Mouse (Mus musculus) midbrain, embryonic 10.5 days (tissue): Measurements from ENCODE around the gene Elf5. TPM values are rescaled to one million over a fixed set of nuclear protein-coding genes. Genes with fewer than 3 reads are reported as not detected.
A peak's percentile ranks its signal among the peaks of the same experiment; 100 is the strongest.

Source experiments
- DNase-seq: peaks from one replicate; pipeline ENCODE4 v3.0.0-alpha.2; 2017; ENCODE audit warnings: low spot score
- H3K27ac ChIP-seq: fragments of 300-500 bp; sonication (generic); replicated peaks from 2 replicates; pipeline ENCODE4 v1.5.1; 2016; ENCODE audit warnings: mild to moderate bottlenecking
- H3K27me3 ChIP-seq: fragments of 300-500 bp; sonication (generic); 2 replicates; pipeline ENCODE4 v1.6.1; 2016; ENCODE audit warnings: low read depth, mild to moderate bottlenecking; ENCODE audit not compliant: poor library complexity, severe bottlenecking
- H3K36me3 ChIP-seq: fragments of 300-500 bp; sonication (generic); 2 replicates; pipeline ENCODE4 v1.6.1; 2016; ENCODE audit warnings: mild to moderate bottlenecking, moderate library complexity
- H3K4me1 ChIP-seq: fragments of 300-500 bp; sonication (generic); 2 replicates; pipeline ENCODE4 v1.6.1; 2016
- H3K4me3 ChIP-seq: fragments of 300-500 bp; sonication (generic); 2 replicates; pipeline ENCODE4 v1.5.1; 2016; ENCODE audit warnings: mild to moderate bottlenecking, moderate library complexity
- H3K9me3 ChIP-seq: fragments of 300-500 bp; sonication (generic); replicated peaks from 2 replicates; pipeline ENCODE4 v1.6.1; 2016; ENCODE audit warnings: mild to moderate bottlenecking
- WGBS: fragments of 180-500 bp; shearing (Covaris S2); methylation state at CpG from one replicate; pipeline ENCODE4 v1.1.7; 2016; 5-methylcytosine and 5-hydroxymethylcytosine counted together
- polyA plus RNA-seq: library from polyadenylated mRNA; unstranded; fragments of >200 nt; fragmentation: Nextera tagmentation; extraction: Ambion mirVana; gene quantifications from 2 replicates; pipeline ENCODE4 v1.2.1, GENCODE M21; 2016

Elf5 gene
- polyA plus RNA-seq, 1 experiment from 2014 or later, result not detected

DNA sequence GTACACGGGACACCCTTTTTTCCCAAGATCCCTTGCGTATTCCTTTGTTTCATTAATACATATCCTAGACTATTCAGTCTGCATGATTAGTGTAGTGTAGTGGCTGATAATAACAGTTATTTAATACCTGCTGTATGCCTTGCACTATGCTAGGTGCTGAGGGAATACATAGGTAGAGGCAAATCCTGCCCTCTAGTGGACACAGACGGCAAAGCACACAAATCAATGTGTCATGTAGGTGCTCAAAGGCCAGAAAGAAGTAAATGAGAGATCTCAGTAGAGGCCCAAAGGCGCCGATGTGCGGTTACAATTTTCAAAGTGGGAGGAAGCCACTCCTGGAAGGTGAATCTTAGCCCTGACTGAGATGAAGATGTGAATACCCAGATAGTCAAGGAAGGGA is 34.3 kb downstream of the Elf5 start:
- Histone ChIP-seq H3K4me3 (no peak overlapping the region), H3K27me3 (0 out of 2 replicates have a peak, but pooled peaks cover 6% of the 10 kb centered on the region), H3K4me1 (peaks cover 10% of the 10 kb centered on the region), H3K36me3 (no peaks in the 10 kb centered on the region), H3K27ac (no peak overlapping the region), H3K9me3 (no peaks in the 10 kb centered on the region)
- 68% methylated on average over 6 of the region's 6 CpGs for WGBS
- peak; percentile 42 for DNase-seq

DNA sequence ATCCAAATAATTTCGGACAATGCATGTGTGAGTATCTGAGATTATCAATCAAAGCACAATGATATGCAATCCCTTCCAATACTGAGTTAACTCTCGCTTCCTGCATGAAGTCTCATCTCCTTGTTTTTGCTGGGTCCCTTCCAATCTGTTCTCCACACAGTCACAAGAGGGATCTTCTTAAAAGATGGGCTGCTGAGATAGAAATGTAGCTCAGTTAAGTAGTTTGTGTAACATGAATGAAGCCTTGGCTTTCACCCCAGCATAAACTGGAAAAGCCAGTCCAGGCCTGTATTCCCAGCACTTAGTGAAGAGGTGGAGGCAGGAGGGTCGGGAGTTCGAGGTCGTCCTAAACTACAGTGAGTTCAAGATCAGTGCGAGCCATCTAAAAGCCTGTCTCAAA is 34.8 kb downstream of the Elf5 start:
- H3K4me3 ChIP-seq, result no peak overlapping the region
- H3K4me1 ChIP-seq, result peaks cover 10% of the 10 kb centered on the region
- 91% methylated on average over 6 of the region's 6 CpGs for WGBS
- no peak overlapping the region for H3K27ac ChIP-seq
- H3K27me3 ChIP-seq, result 0 out of 2 replicates have a peak, but pooled peaks cover 6% of the 10 kb centered on the region
- no peaks in the 10 kb centered on the region for H3K9me3 ChIP-seq
- H3K36me3 ChIP-seq, result no peaks in the 10 kb centered on the region
- no peak for DNase-seq

DNA sequence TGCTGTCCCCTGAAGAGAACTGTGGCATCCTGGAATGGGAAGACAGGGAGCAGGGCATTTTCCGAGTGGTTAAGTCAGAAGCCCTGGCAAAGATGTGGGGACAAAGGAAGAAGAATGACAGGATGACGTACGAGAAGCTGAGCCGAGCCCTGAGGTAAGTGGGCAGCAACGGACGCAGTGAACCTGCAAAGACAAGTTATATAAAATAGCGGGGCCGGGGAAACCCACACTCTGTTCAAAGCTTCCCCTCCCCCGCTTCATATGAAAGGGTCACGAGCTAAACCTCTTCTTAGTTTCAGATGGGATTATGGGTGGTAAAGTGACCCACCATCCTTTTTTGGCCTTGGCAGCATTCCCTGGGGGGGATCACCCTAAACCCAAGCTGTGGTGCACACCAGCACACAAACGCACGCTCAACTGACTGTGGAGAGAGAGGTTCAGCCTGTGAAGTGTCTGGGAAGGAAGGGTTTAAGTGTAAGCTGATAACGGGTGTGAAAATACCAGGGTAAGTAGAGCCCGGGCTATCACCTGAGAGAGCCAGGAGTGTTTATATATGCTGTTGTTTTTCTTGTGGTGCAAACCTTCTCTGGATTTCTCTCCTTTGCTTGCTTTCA is 37.6 kb downstream of the Elf5 start:
- peaks cover 10% of the 10 kb centered on the region for H3K4me1 ChIP-seq
- WGBS, result 80% methylated on average over 14 of the region's 14 CpGs
- H3K36me3 ChIP-seq, result peaks cover 16% of the 10 kb centered on the region
- H3K27ac ChIP-seq, result no peak overlapping the region
- DNase-seq, result no peak
- 0 out of 2 replicates have a peak, but pooled peaks cover 6% of the 10 kb centered on the region for H3K27me3 ChIP-seq
- no peaks in the 10 kb centered on the region for H3K9me3 ChIP-seq
- no peak overlapping the region for H3K4me3 ChIP-seq

DNA sequence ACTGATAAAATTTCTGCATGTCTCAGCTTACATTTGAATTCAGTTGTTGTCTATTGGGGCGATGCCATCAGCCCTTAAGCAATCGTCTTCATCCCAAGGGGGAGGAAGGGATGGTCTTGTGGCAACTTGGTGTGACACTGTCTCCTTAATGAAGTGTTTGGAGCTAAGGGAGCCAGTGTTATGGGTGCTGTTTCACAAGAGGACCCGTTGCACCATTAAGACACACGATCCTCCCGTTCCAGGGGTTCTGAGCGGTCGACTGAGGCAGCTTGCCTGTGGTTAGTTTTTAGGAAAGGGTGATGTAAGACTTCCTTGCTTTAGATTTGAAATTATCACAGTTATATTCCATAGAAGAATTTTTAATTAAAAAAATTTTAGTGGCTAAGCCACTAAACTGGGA is 38.3 kb downstream of the Elf5 start:
- Histone ChIP-seq H3K27me3 (0 out of 2 replicates have a peak, but pooled peaks cover 6% of the 10 kb centered on the region), H3K27ac (no peak overlapping the region), H3K4me3 (no peak overlapping the region), H3K9me3 (no peaks in the 10 kb centered on the region), H3K4me1 (peaks cover 8% of the 10 kb centered on the region), H3K36me3 (peaks cover 24% of the 10 kb centered on the region)
- 90% methylated on average over 7 of the region's 7 CpGs for WGBS
- DNase-seq, result no peak

DNA sequence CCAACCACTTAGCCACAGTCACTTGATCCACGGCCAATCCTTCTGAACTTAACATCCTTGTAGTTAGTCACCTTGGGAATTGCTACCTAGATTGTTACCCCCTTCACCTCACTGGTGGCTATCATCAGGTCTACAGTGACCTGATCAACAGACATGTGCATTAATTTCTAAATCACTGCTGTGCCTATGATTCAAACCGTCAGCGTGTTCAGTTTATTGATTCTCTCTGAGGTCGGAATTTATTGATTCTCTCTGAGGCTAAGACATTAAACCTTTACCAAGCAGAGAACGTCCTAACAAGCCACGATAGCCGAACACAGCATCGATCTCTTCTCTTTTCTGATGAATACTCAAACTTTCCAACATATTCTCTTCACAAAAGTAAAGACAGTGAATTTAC is 38.8 kb downstream of the Elf5 start:
- Histone ChIP-seq H3K4me1 (peaks cover 7% of the 10 kb centered on the region), H3K4me3 (no peak overlapping the region), H3K27me3 (0 out of 2 replicates have a peak, but pooled peaks cover 6% of the 10 kb centered on the region), H3K36me3 (peaks cover 29% of the 10 kb centered on the region), H3K27ac (no peak overlapping the region), H3K9me3 (no peaks in the 10 kb centered on the region)
- no peak for DNase-seq
- 93% methylated on average over 8 of the region's 8 CpGs for WGBS

DNA sequence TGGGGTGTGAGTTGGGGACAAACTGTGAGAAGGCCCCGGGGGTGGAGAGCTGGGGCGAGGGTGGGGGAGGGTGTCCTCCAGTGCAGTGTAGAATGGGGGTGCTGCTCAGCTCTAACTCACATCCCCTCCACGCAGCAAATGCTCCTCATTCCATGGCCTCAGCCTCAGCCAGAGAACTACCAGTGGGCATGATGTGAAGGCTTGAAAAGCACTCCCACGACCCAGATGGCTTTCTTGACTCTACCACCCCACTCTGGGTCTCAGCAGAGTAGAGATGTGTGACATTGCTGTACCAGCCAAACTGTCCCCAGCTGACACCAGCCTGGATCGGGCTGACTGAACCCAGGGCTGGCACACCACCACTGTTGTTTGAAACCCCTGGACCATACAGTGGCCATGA is 41.1 kb downstream of the Elf5 start:
- no peak for DNase-seq
- no peaks in the 10 kb centered on the region for H3K9me3 ChIP-seq
- peaks cover 46% of the 10 kb centered on the region for H3K36me3 ChIP-seq
- no peak overlapping the region for H3K4me3 ChIP-seq
- H3K27me3 ChIP-seq, result no peaks in the 10 kb centered on the region
- 89% methylated on average over 5 of the region's 5 CpGs for WGBS
- no peak overlapping the region for H3K27ac ChIP-seq
- H3K4me1 ChIP-seq, result peaks cover 7% of the 10 kb centered on the region

DNA sequence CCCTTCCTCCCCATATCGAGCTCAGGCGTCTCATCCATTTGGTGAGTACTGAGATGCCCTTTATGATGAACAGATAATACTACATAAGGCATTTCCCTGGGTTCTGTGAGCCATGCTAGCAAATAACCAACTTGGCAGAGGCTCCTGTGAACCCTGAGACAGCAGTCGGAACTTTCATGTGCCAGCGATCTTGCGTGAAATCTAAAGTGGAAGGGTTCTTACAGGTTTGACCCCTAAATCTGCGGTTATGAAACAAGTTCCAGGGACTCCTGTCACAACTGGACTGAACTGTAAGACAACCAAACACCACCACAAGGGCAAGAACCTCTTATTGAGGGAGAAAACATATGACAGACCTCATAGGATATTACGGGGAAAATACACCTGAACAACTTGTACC is 44.3 kb downstream of the Elf5 start:
- peaks cover 78% of the 10 kb centered on the region for H3K36me3 ChIP-seq
- no peak overlapping the region for H3K27ac ChIP-seq
- no peaks in the 10 kb centered on the region for H3K9me3 ChIP-seq
- DNase-seq, result no peak
- WGBS, result 95% methylated on average over 7 of the region's 7 CpGs
- H3K27me3 ChIP-seq, result no peaks in the 10 kb centered on the region
- H3K4me1 ChIP-seq, result no peaks in the 10 kb centered on the region
- no peak overlapping the region for H3K4me3 ChIP-seq

DNA sequence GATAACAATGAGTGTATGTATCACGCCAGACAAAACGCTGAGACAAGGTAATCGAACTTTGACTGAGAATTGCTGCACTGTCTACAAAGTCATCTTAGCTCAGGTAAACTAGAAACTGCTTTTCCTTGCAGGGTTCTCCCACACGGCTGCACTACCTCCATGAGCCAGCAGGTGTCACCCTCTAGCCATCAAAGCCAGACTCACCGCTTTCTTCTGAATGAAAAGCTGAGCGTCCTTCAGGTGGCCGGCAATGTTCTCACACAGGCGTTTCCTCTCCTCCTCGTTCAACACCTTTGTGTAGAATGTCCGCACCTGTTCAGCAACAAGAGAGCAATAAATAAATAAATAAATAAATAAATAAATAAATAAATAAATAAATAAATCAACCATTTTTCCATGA is 45.2 kb downstream of the Elf5 start:
- WGBS, result 29% methylated on average over 10 of the region's 10 CpGs
- Histone ChIP-seq H3K4me3 (no peak overlapping the region), H3K27ac (no peak overlapping the region), H3K36me3 (peaks cover 85% of the 10 kb centered on the region), H3K4me1 (no peaks in the 10 kb centered on the region), H3K27me3 (no peaks in the 10 kb centered on the region), H3K9me3 (no peaks in the 10 kb centered on the region)
- peak; percentile 74 for DNase-seq

DNA sequence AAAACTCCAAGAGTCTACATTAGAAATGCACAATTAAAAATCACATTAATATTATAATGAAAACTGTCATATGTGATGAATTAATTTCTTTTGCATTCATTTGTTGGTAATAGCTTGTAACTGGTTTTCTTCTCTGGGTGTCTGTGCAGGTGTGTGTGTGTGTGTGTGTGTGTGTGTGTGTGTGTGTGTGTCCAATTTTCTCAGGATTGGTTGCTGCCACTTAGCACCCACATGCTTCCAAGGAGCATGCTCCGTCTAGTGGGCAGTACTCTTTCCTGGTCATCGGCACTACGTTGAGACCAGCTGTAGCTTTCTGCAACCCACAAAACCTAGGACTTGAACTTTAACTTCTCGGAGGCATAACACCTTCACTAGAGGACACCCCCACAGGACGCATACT is 45.6 kb downstream of the Elf5 start:
- Histone ChIP-seq H3K9me3 (no peaks in the 10 kb centered on the region), H3K27me3 (no peaks in the 10 kb centered on the region), H3K27ac (no peak overlapping the region), H3K36me3 (peaks cover 89% of the 10 kb centered on the region), H3K4me1 (no peaks in the 10 kb centered on the region), H3K4me3 (no peak overlapping the region)
- no peak for DNase-seq
- 90% methylated on average over 5 of the region's 5 CpGs for WGBS

DNA sequence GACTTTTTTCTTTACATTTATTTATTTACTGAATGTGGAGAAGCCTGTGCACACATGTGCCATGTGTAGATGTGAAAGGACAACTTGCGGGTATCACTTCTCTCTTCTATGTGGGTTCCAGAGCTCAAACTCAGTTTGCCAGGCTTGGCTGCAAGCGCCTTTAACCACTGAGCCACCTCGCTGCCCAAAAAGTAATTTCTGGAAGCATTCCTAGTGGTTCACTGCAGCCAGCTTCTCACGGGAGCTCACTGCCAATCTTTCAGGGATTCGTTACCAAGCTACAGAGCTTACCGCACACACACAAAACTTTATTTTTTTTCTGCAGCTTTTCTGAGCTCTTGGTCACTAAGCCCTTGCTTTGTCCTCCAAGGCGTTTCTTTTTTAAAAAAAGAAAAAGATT is 46.1 kb downstream of the Elf5 start:
- no peak for DNase-seq
- Histone ChIP-seq H3K4me1 (no peaks in the 10 kb centered on the region), H3K9me3 (no peaks in the 10 kb centered on the region), H3K27ac (no peak overlapping the region), H3K27me3 (no peaks in the 10 kb centered on the region), H3K36me3 (peaks cover 92% of the 10 kb centered on the region), H3K4me3 (no peak overlapping the region)
- WGBS, result 94% methylated on average over 7 of the region's 7 CpGs

DNA sequence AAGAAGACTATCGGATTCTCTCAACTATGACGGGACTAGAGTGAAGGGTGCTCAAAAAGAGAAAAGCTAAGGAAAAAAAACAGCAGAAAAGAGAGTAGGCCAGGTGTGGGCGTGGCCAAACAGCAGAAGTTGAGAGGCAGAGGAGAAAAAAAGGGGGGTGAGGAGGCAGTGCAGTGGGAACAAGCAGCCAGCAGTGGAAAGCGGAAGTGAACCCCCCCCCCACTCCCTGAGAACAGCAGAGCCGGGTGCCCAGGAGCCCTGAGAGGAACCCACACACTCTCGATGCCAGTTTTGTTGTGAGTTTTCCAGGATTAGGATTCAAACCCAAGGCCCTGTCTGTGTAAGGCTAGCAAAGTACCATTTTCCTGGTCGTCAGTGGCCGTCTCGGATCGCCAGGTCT is 47.6 kb downstream of the Elf5 start:
- Histone ChIP-seq H3K27ac (no peak overlapping the region), H3K4me3 (no peak overlapping the region), H3K27me3 (no peaks in the 10 kb centered on the region), H3K36me3 (peaks cover 91% of the 10 kb centered on the region), H3K4me1 (no peaks in the 10 kb centered on the region), H3K9me3 (no peaks in the 10 kb centered on the region)
- WGBS, result 92% methylated on average over 10 of the region's 10 CpGs
- DNase-seq, result no peak

DNA sequence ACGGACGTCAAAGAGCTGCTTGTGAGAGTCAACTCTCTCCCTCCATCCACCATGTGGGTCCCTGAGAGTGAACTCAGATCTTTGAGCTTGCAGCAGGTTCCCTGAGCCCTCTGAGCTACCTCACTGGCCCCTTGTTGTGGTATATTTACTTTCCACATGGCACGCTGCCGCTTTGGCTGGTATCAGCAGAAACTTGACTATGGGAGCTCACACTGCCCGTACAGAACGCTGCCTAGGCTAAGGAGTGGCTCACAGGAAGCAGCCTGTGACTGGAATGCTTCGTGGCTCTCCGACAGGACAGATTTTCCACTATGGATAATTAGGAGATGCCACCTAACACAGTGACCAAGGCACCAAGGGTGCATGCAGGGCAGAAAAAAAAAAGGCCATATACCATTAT is 49.7 kb downstream of the Elf5 start:
- 85% methylated on average over 8 of the region's 8 CpGs for WGBS
- H3K9me3 ChIP-seq, result no peaks in the 10 kb centered on the region
- peaks cover 89% of the 10 kb centered on the region for H3K36me3 ChIP-seq
- H3K4me3 ChIP-seq, result no peak overlapping the region
- DNase-seq, result no peak
- no peaks in the 10 kb centered on the region for H3K4me1 ChIP-seq
- H3K27ac ChIP-seq, result no peak overlapping the region
- no peaks in the 10 kb centered on the region for H3K27me3 ChIP-seq

DNA sequence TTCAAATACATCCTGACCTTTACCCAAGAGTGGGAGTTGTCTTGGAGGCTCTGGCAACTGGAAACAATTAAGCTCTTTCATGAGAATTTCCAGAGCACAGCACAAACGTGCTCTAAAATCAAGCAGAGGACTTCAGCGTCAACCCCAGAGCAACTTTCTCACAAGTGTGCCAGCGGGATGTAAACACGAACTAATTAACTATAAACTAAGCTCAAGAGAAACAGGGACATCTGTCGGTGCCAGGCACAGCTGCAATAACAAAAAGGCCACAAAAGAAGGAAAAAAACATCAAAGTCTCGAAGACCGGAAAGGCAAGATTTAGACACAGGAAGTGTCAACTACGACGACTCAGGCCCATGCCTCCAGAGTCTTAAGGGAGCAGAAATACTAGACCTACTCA is 50.3 kb downstream of the Elf5 start:
- Histone ChIP-seq H3K27me3 (no peaks in the 10 kb centered on the region), H3K4me1 (no peaks in the 10 kb centered on the region), H3K9me3 (no peaks in the 10 kb centered on the region), H3K36me3 (peaks cover 90% of the 10 kb centered on the region), H3K4me3 (no peak overlapping the region), H3K27ac (no peak overlapping the region)
- no peak for DNase-seq
- WGBS, result 73% methylated on average over 9 of the region's 9 CpGs

DNA sequence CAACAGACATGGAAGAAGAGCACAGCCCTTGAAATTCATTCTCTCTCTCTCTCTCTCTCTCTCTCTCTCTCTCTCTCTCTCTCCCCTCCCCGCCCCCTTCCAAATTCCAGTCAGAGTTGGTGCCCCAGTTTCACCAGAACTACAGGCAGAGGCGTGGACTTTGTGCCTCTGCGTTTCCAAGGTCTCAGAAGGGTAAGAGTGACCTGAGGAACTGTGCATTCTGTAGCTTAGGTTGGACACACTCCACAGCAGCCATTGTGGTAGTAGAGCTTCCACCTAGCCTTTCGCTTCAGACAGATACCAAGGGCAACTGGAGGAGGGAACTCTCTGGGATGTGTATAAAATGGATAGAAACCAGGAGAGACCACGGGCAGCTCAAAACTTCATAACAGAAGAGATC is 51.3 kb downstream of the Elf5 start:
- WGBS, result 90% methylated on average over 5 of the region's 5 CpGs
- H3K4me3 ChIP-seq, result no peak overlapping the region
- no peak overlapping the region for H3K27ac ChIP-seq
- no peaks in the 10 kb centered on the region for H3K4me1 ChIP-seq
- no peak for DNase-seq
- no peaks in the 10 kb centered on the region for H3K27me3 ChIP-seq
- no peaks in the 10 kb centered on the region for H3K9me3 ChIP-seq
- H3K36me3 ChIP-seq, result peaks cover 94% of the 10 kb centered on the region
